Mouse (Mus musculus): Measurements from ENCODE around the gene Bok. TPM values are rescaled to one million over a fixed set of nuclear protein-coding genes. Genes with fewer than 3 reads are reported as not detected.

Gene Bok
- polyA plus RNA-seq (2012; rRNA removed), result 25.8 and 29.7 TPM in 2 replicates

GRCm38 (mm10) chr1:93685401-93686244 lies at the start of gene Bok:
TSS of gene Bok (plus strand) at chr1:93685660.

DNA sequence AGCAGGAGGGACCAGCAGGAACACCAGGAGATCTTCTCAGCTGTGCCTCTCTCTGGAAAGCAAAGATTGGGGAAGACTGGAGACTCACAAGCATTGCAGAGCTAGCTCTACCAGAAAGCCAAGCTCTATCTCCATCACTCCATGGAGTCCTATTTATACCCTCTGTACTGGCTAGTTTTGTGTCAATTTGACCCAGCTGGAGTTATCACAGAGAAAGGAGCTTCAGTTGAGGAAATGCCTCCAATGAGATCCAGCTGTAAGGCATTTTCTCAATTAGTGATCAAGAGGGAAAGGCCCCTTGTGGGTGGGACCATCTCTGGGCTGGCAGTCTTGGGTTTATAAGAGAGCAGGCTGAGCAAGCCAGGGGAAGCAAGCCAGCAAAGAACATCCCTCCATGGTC lies 26.9 kb upstream of the Bok start, which contains the start of gene Stk25:
TSS of gene Stk25 (minus strand) at position 101 of the 400 bp plus-strand sequence.

Other genes with a start within 250 kb of the Bok start
- 89.3 and 119 TPM in 2 replicates for gene Hdlbp, start 206.8 kb upstream of the Bok start, polyA plus RNA-seq (2012; rRNA removed)
- 2.3 and 4.4 TPM in 2 replicates for gene Farp2, start 173.6 kb upstream of the Bok start, polyA plus RNA-seq (2012; rRNA removed)
- gene Stk25, start 27.0 kb upstream of the Bok start, polyA plus RNA-seq (2012; rRNA removed), result 199 and 216 TPM in 2 replicates
- gene Atg4b, start 65.8 kb downstream of the Bok start, polyA plus RNA-seq (2012; rRNA removed), result 71.3 and 72.7 TPM in 2 replicates
- gene Thap4, start 69.2 kb downstream of the Bok start, polyA plus RNA-seq (2012; rRNA removed), result 35.8 and 41.4 TPM in 2 replicates
- gene Dtymk, start 116.3 kb downstream of the Bok start, polyA plus RNA-seq (2012; rRNA removed), result 288 and 293 TPM in 2 replicates
- 17.4 and 27.6 TPM in 2 replicates for gene Ing5, start 118.3 kb downstream of the Bok start, polyA plus RNA-seq (2012; rRNA removed)
- 14.8 and 19.2 TPM in 2 replicates for gene D2hgdh, start 139.2 kb downstream of the Bok start, polyA plus RNA-seq (2012; rRNA removed)
- 0.06 and 0.12 TPM in 2 replicates for gene Gal3st2, start 175.6 kb downstream of the Bok start, polyA plus RNA-seq (2012; rRNA removed)
- gene Gal3st2b, start 232.7 kb downstream of the Bok start, polyA plus RNA-seq (2012; rRNA removed), result 0.06 TPM in 1 of 2 replicates, not detected in the other